Mouse (Mus musculus): ENCODE measurements around the gene Rexo1. TPM values are rescaled to one million over a fixed set of nuclear protein-coding genes. Genes with fewer than 3 reads are reported as not detected.
A peak's percentile ranks its signal among the peaks of the same experiment; 100 is the strongest.

Gene Rexo1
- polyA plus RNA-seq, 1 experiment from 2014 or later: 20.6 TPM

GRCm38 (mm10) chr10:80560621-80561020 lies 739 bp downstream of the Rexo1 start:
- Histone ChIP-seq H3K36me3 (ENCODE audit: control insufficient read depth, insufficient read depth, low read length) (no peaks in the 10 kb centered on the region), H3K9me3 (ENCODE audit: control insufficient read depth, low read length) (no peaks in the 10 kb centered on the region), H3K9ac (ENCODE audit: low read length) (peak overlapping the region; percentile 98), H3K4me3 (ENCODE audit: low read length) (peak overlapping the region; percentile 98), H3K4me2 (ENCODE audit: low read depth, low read length) (peak overlapping the region; percentile 97), H3K27ac (ENCODE audit: low read length) (peak overlapping the region; percentile 95; the same call in 1 of the 2 replicates), H3K27me3 (ENCODE audit: control insufficient read depth, insufficient read depth, low read depth, low read length) (no peaks in the 10 kb centered on the region), H3K4me1 (replicated peaks; ENCODE audit: control insufficient read depth, insufficient read depth, low read length) (peaks cover 30% of the 10 kb centered on the region)
- 1% methylated on average over 13 of the region's 13 CpGs for WGBS
- no peak for ATAC-seq (ENCODE audit: low read depth)

GRCm38 (mm10) chr10:80559431-80559830 lies 1.9 kb downstream of the Rexo1 start:
- Histone ChIP-seq H3K4me2 (ENCODE audit: low read depth, low read length) (no peak overlapping the region), H3K36me3 (ENCODE audit: control insufficient read depth, insufficient read depth, low read length) (no peaks in the 10 kb centered on the region), H3K4me1 (replicated peaks; ENCODE audit: control insufficient read depth, insufficient read depth, low read length) (peaks cover 30% of the 10 kb centered on the region), H3K4me3 (ENCODE audit: low read length) (no peak overlapping the region), H3K9me3 (ENCODE audit: control insufficient read depth, low read length) (no peaks in the 10 kb centered on the region), H3K27me3 (ENCODE audit: control insufficient read depth, insufficient read depth, low read depth, low read length) (no peaks in the 10 kb centered on the region), H3K27ac (ENCODE audit: low read length) (no peak overlapping the region), H3K9ac (ENCODE audit: low read length) (no peak overlapping the region)
- WGBS: 85% methylated on average over 7 of the region's 7 CpGs
- no peak for ATAC-seq (ENCODE audit: low read depth)

- Histone ChIP-seq H3K4me3 (ENCODE audit: low read length) (no peak overlapping the region), H3K4me2 (ENCODE audit: low read depth, low read length) (0 out of 2 replicates have a peak overlapping the region, but pooled peaks have one; percentile 2), H3K9ac (ENCODE audit: low read length) (peak overlapping the region; percentile 39), H3K27ac (ENCODE audit: low read length) (peak overlapping the region; percentile 25), H3K9me3 (ENCODE audit: control insufficient read depth, low read length) (no peaks in the 10 kb centered on the region), H3K36me3 (ENCODE audit: control insufficient read depth, insufficient read depth, low read length) (no peaks in the 10 kb centered on the region), H3K4me1 (replicated peaks; ENCODE audit: control insufficient read depth, insufficient read depth, low read length) (peaks cover 30% of the 10 kb centered on the region), H3K27me3 (ENCODE audit: control insufficient read depth, insufficient read depth, low read depth, low read length) (no peaks in the 10 kb centered on the region)
- ATAC-seq (ENCODE audit: low read depth): no peak
- WGBS: 21% methylated on average over 5 of the region's 5 CpGs
Measured at GRCm38 (mm10) chr10:80557346-80557965, 3.9 kb downstream of the Rexo1 start.

- H3K4me3 ChIP-seq (ENCODE audit: low read length): no peak overlapping the region
- no peak for ATAC-seq (ENCODE audit: low read depth)
- H3K9me3 ChIP-seq (ENCODE audit: control insufficient read depth, low read length): no peaks in the 10 kb centered on the region
Measured at GRCm38 (mm10) chr10:80553997-80554396, 7.4 kb downstream of the Rexo1 start.

GRCm38 (mm10) chr10:80553575-80553974 lies 7.8 kb downstream of the Rexo1 start:
- peaks cover 12% of the 10 kb centered on the region for H3K4me1 ChIP-seq (replicated peaks; ENCODE audit: control insufficient read depth, insufficient read depth, low read length)
- no peak overlapping the region for H3K27ac ChIP-seq (ENCODE audit: low read length)
- no peak for ATAC-seq (ENCODE audit: low read depth)

More at GRCm38 (mm10) chr10:80553997-80554396, 7.4 kb downstream of the Rexo1 start:
- peaks cover 12% of the 10 kb centered on the region for H3K4me1 ChIP-seq (replicated peaks; ENCODE audit: control insufficient read depth, insufficient read depth, low read length)
- 86% methylated on average over 6 of the region's 6 CpGs for WGBS
- no peak overlapping the region for H3K27ac ChIP-seq (ENCODE audit: low read length)
- no peak overlapping the region for H3K9ac ChIP-seq (ENCODE audit: low read length)
- H3K27me3 ChIP-seq (ENCODE audit: control insufficient read depth, insufficient read depth, low read depth, low read length): no peaks in the 10 kb centered on the region
- H3K4me2 ChIP-seq (ENCODE audit: low read depth, low read length): no peak overlapping the region
- peaks cover 16% of the 10 kb centered on the region for H3K36me3 ChIP-seq (ENCODE audit: control insufficient read depth, insufficient read depth, low read length)

GRCm38 (mm10) chr10:80552364-80552763 lies 9.0 kb downstream of the Rexo1 start:
- Histone ChIP-seq H3K36me3 (ENCODE audit: control insufficient read depth, insufficient read depth, low read length) (peaks cover 17% of the 10 kb centered on the region), H3K4me1 (replicated peaks; ENCODE audit: control insufficient read depth, insufficient read depth, low read length) (peaks cover 2% of the 10 kb centered on the region; the same call in 1 of the 2 replicates), H3K27me3 (ENCODE audit: control insufficient read depth, insufficient read depth, low read depth, low read length) (no peaks in the 10 kb centered on the region), H3K9me3 (ENCODE audit: control insufficient read depth, low read length) (no peaks in the 10 kb centered on the region), H3K4me3 (ENCODE audit: low read length) (no peak overlapping the region), H3K4me2 (ENCODE audit: low read depth, low read length) (no peak overlapping the region), H3K27ac (ENCODE audit: low read length) (no peak overlapping the region), H3K9ac (ENCODE audit: low read length) (no peak overlapping the region)
- ATAC-seq (ENCODE audit: low read depth): no peak
- 56% methylated on average over 9 of the region's 9 CpGs for WGBS

More at GRCm38 (mm10) chr10:80553575-80553974, 7.8 kb downstream of the Rexo1 start:
- peaks cover 16% of the 10 kb centered on the region for H3K36me3 ChIP-seq (ENCODE audit: control insufficient read depth, insufficient read depth, low read length)
- WGBS: 80% methylated on average over 8 of the region's 8 CpGs
- no peak overlapping the region for H3K9ac ChIP-seq (ENCODE audit: low read length)
- H3K4me2 ChIP-seq (ENCODE audit: low read depth, low read length): no peak overlapping the region
- H3K9me3 ChIP-seq (ENCODE audit: control insufficient read depth, low read length): no peaks in the 10 kb centered on the region
- H3K27me3 ChIP-seq (ENCODE audit: control insufficient read depth, insufficient read depth, low read depth, low read length): no peaks in the 10 kb centered on the region
- H3K4me3 ChIP-seq (ENCODE audit: low read length): no peak overlapping the region

GRCm38 (mm10) chr10:80549279-80549678 lies 12.1 kb downstream of the Rexo1 start:
- Histone ChIP-seq H3K4me1 (replicated peaks; ENCODE audit: control insufficient read depth, insufficient read depth, low read length) (no peaks in the 10 kb centered on the region), H3K36me3 (ENCODE audit: control insufficient read depth, insufficient read depth, low read length) (peaks cover 39% of the 10 kb centered on the region), H3K9ac (ENCODE audit: low read length) (no peak overlapping the region), H3K27ac (ENCODE audit: low read length) (no peak overlapping the region), H3K4me2 (ENCODE audit: low read depth, low read length) (no peak overlapping the region), H3K27me3 (ENCODE audit: control insufficient read depth, insufficient read depth, low read depth, low read length) (no peaks in the 10 kb centered on the region), H3K9me3 (ENCODE audit: control insufficient read depth, low read length) (no peaks in the 10 kb centered on the region), H3K4me3 (ENCODE audit: low read length) (no peak overlapping the region)
- no peak for ATAC-seq (ENCODE audit: low read depth)
- 86% methylated on average over 21 of the region's 21 CpGs for WGBS

GRCm38 (mm10) chr10:80548428-80549006 lies 12.8 kb downstream of the Rexo1 start:
- Histone ChIP-seq H3K27ac (ENCODE audit: low read length) (no peak overlapping the region), H3K9ac (ENCODE audit: low read length) (no peak overlapping the region), H3K27me3 (ENCODE audit: control insufficient read depth, insufficient read depth, low read depth, low read length) (no peaks in the 10 kb centered on the region), H3K4me3 (ENCODE audit: low read length) (no peak overlapping the region), H3K36me3 (ENCODE audit: control insufficient read depth, insufficient read depth, low read length) (peaks cover 44% of the 10 kb centered on the region), H3K4me1 (replicated peaks; ENCODE audit: control insufficient read depth, insufficient read depth, low read length) (no peaks in the 10 kb centered on the region), H3K4me2 (ENCODE audit: low read depth, low read length) (no peak overlapping the region), H3K9me3 (ENCODE audit: control insufficient read depth, low read length) (no peaks in the 10 kb centered on the region)
- ATAC-seq (ENCODE audit: low read depth): peak; percentile 73
- 71% methylated on average over 10 of the region's 10 CpGs for WGBS

GRCm38 (mm10) chr10:80547539-80547938 lies 13.8 kb downstream of the Rexo1 start:
- WGBS: 82% methylated on average over 15 of the region's 15 CpGs
- Histone ChIP-seq H3K9ac (ENCODE audit: low read length) (no peak overlapping the region), H3K27ac (ENCODE audit: low read length) (no peak overlapping the region), H3K36me3 (ENCODE audit: control insufficient read depth, insufficient read depth, low read length) (peaks cover 47% of the 10 kb centered on the region), H3K4me3 (ENCODE audit: low read length) (no peak overlapping the region), H3K9me3 (ENCODE audit: control insufficient read depth, low read length) (no peaks in the 10 kb centered on the region), H3K4me2 (ENCODE audit: low read depth, low read length) (no peak overlapping the region), H3K27me3 (ENCODE audit: control insufficient read depth, insufficient read depth, low read depth, low read length) (no peaks in the 10 kb centered on the region), H3K4me1 (replicated peaks; ENCODE audit: control insufficient read depth, insufficient read depth, low read length) (no peaks in the 10 kb centered on the region)
- ATAC-seq (ENCODE audit: low read depth): no peak

All from lung, embryonic 16.5 days (tissue).